Mouse (Mus musculus): Measurements from ENCODE around the gene Rnd1. TPM values are rescaled to one million over a fixed set of nuclear protein-coding genes. Genes with fewer than 3 reads are reported as not detected.

Gene Rnd1
- polyA plus RNA-seq, 1 experiment from 2014 or later, result 16.4 TPM

GRCm38 (mm10) chr15:98626487-98627212 lies 50.6 kb downstream of the Rnd1 start:
- Histone ChIP-seq H3K36me3 (ENCODE audit: control insufficient read depth, insufficient read depth) (no peaks in the 10 kb centered on the region), H3K27ac (ENCODE audit: low read length) (no peak overlapping the region), H3K9ac (replicated peaks; ENCODE audit: low read depth, low read length) (no peak overlapping the region), H3K9me3 (ENCODE audit: control insufficient read depth, low read length) (no peaks in the 10 kb centered on the region; the same call in 1 of the 2 replicates), H3K27me3 (replicated peaks; ENCODE audit: control insufficient read depth, insufficient read depth, low read length) (peaks cover 8% of the 10 kb centered on the region; the same call in 1 of the 2 replicates), H3K4me1 (replicated peaks; ENCODE audit: control insufficient read depth, insufficient read depth, low read length) (peaks cover 17% of the 10 kb centered on the region), H3K4me2 (ENCODE audit: low read length) (no peak overlapping the region), H3K4me3 (replicated peaks; ENCODE audit: low read length) (no peak overlapping the region)
- WGBS, result 78% methylated on average over 7 of the region's 7 CpGs
- ATAC-seq, result no peak

- 24% methylated on average over 8 of the region's 8 CpGs for WGBS
Observed at GRCm38 (mm10) chr15:98626078-98626477, 51.2 kb downstream of the Rnd1 start.

GRCm38 (mm10) chr15:98623361-98623821 lies 53.9 kb downstream of the Rnd1 start:
- 49% methylated on average over 5 of the region's 5 CpGs for WGBS
- peaks cover 3% of the 10 kb centered on the region for H3K4me1 ChIP-seq (replicated peaks; ENCODE audit: control insufficient read depth, insufficient read depth, low read length)
- no peak overlapping the region for H3K9ac ChIP-seq (replicated peaks; ENCODE audit: low read depth, low read length)
- H3K4me3 ChIP-seq (replicated peaks; ENCODE audit: low read length), result no peak overlapping the region
- no peaks in the 10 kb centered on the region; the same call in 1 of the 2 replicates for H3K9me3 ChIP-seq (ENCODE audit: control insufficient read depth, low read length)
- no peak for ATAC-seq
- H3K27me3 ChIP-seq (replicated peaks; ENCODE audit: control insufficient read depth, insufficient read depth, low read length), result peaks cover 7% of the 10 kb centered on the region; the same call in 1 of the 2 replicates
- no peaks in the 10 kb centered on the region for H3K36me3 ChIP-seq (ENCODE audit: control insufficient read depth, insufficient read depth)
- no peak overlapping the region for H3K27ac ChIP-seq (ENCODE audit: low read length)
- H3K4me2 ChIP-seq (ENCODE audit: low read length), result no peak overlapping the region

More at GRCm38 (mm10) chr15:98626078-98626477, 51.2 kb downstream of the Rnd1 start:
- Histone ChIP-seq H3K4me1 (replicated peaks; ENCODE audit: control insufficient read depth, insufficient read depth, low read length) (peaks cover 12% of the 10 kb centered on the region), H3K9me3 (ENCODE audit: control insufficient read depth, low read length) (no peaks in the 10 kb centered on the region; the same call in 1 of the 2 replicates), H3K4me3 (replicated peaks; ENCODE audit: low read length) (no peak overlapping the region), H3K27ac (ENCODE audit: low read length) (no peak overlapping the region), H3K27me3 (replicated peaks; ENCODE audit: control insufficient read depth, insufficient read depth, low read length) (peaks cover 6% of the 10 kb centered on the region; the same call in 1 of the 2 replicates), H3K9ac (replicated peaks; ENCODE audit: low read depth, low read length) (no peak overlapping the region), H3K36me3 (ENCODE audit: control insufficient read depth, insufficient read depth) (no peaks in the 10 kb centered on the region), H3K4me2 (ENCODE audit: low read length) (no peak overlapping the region)
- no peak for ATAC-seq

- no peaks in the 10 kb centered on the region for H3K36me3 ChIP-seq (ENCODE audit: control insufficient read depth, insufficient read depth)
- H3K27ac ChIP-seq (ENCODE audit: low read length), result no peak overlapping the region
- no peak overlapping the region for H3K9ac ChIP-seq (replicated peaks; ENCODE audit: low read depth, low read length)
- ATAC-seq, result no peak
- 15% methylated on average over 6 of the region's 6 CpGs for WGBS
- peaks cover 10% of the 10 kb centered on the region for H3K27me3 ChIP-seq (replicated peaks; ENCODE audit: control insufficient read depth, insufficient read depth, low read length)
- H3K9me3 ChIP-seq (ENCODE audit: control insufficient read depth, low read length), result no peaks in the 10 kb centered on the region; the same call in 1 of the 2 replicates
- no peak overlapping the region for H3K4me2 ChIP-seq (ENCODE audit: low read length)
- H3K4me1 ChIP-seq (replicated peaks; ENCODE audit: control insufficient read depth, insufficient read depth, low read length), result no peaks in the 10 kb centered on the region
- no peak overlapping the region for H3K4me3 ChIP-seq (replicated peaks; ENCODE audit: low read length)
Observed at GRCm38 (mm10) chr15:98622721-98623120, 54.5 kb downstream of the Rnd1 start.

- Histone ChIP-seq H3K27me3 (replicated peaks; ENCODE audit: control insufficient read depth, insufficient read depth, low read length) (peaks cover 10% of the 10 kb centered on the region), H3K9ac (replicated peaks; ENCODE audit: low read depth, low read length) (no peak overlapping the region), H3K4me2 (ENCODE audit: low read length) (no peak overlapping the region), H3K9me3 (ENCODE audit: control insufficient read depth, low read length) (no peaks in the 10 kb centered on the region; the same call in 1 of the 2 replicates), H3K36me3 (ENCODE audit: control insufficient read depth, insufficient read depth) (no peaks in the 10 kb centered on the region), H3K4me3 (replicated peaks; ENCODE audit: low read length) (no peak overlapping the region), H3K4me1 (replicated peaks; ENCODE audit: control insufficient read depth, insufficient read depth, low read length) (no peaks in the 10 kb centered on the region), H3K27ac (ENCODE audit: low read length) (no peak overlapping the region)
- no peak for ATAC-seq
- WGBS, result 7% methylated on average over 7 of the region's 7 CpGs
Observed at GRCm38 (mm10) chr15:98622199-98622598, 55.1 kb downstream of the Rnd1 start.

GRCm38 (mm10) chr15:98617176-98617537 lies 60.1 kb downstream of the Rnd1 start:
- 2% methylated on average over 12 of the region's 12 CpGs for WGBS
- ATAC-seq, result peak; percentile 31; the same call in 1 of the 2 replicates
- no peaks in the 10 kb centered on the region for H3K36me3 ChIP-seq (ENCODE audit: control insufficient read depth, insufficient read depth)

GRCm38 (mm10) chr15:98616362-98617175 lies 60.7 kb downstream of the Rnd1 start:
- no peaks in the 10 kb centered on the region; the same call in 1 of the 2 replicates for H3K9me3 ChIP-seq (ENCODE audit: control insufficient read depth, low read length)
- 35% methylated on average over 20 of the region's 20 CpGs for WGBS
- no peak overlapping the region for H3K4me2 ChIP-seq (ENCODE audit: low read length)
- H3K27me3 ChIP-seq (replicated peaks; ENCODE audit: control insufficient read depth, insufficient read depth, low read length), result peaks cover 7% of the 10 kb centered on the region
- no peak overlapping the region for H3K9ac ChIP-seq (replicated peaks; ENCODE audit: low read depth, low read length)
- no peak for ATAC-seq
- H3K36me3 ChIP-seq (ENCODE audit: control insufficient read depth, insufficient read depth), result no peaks in the 10 kb centered on the region
- H3K4me1 ChIP-seq (replicated peaks; ENCODE audit: control insufficient read depth, insufficient read depth, low read length), result peaks cover 5% of the 10 kb centered on the region; the same call in 1 of the 2 replicates
- H3K4me3 ChIP-seq (replicated peaks; ENCODE audit: low read length), result no peak overlapping the region
- H3K27ac ChIP-seq (ENCODE audit: low read length), result no peak overlapping the region

More at GRCm38 (mm10) chr15:98617176-98617537, 60.1 kb downstream of the Rnd1 start:
- H3K9ac ChIP-seq (replicated peaks; ENCODE audit: low read depth, low read length), result no peak overlapping the region
- no peak overlapping the region for H3K27ac ChIP-seq (ENCODE audit: low read length)
- H3K27me3 ChIP-seq (replicated peaks; ENCODE audit: control insufficient read depth, insufficient read depth, low read length), result peaks cover 8% of the 10 kb centered on the region
- no peaks in the 10 kb centered on the region; the same call in 1 of the 2 replicates for H3K9me3 ChIP-seq (ENCODE audit: control insufficient read depth, low read length)
- H3K4me3 ChIP-seq (replicated peaks; ENCODE audit: low read length), result no peak overlapping the region
- peaks cover 5% of the 10 kb centered on the region; the same call in 1 of the 2 replicates for H3K4me1 ChIP-seq (replicated peaks; ENCODE audit: control insufficient read depth, insufficient read depth, low read length)
- no peak overlapping the region for H3K4me2 ChIP-seq (ENCODE audit: low read length)

- Histone ChIP-seq H3K4me1 (replicated peaks; ENCODE audit: control insufficient read depth, insufficient read depth, low read length) (peaks cover 5% of the 10 kb centered on the region; the same call in 1 of the 2 replicates), H3K36me3 (ENCODE audit: control insufficient read depth, insufficient read depth) (no peaks in the 10 kb centered on the region), H3K27me3 (replicated peaks; ENCODE audit: control insufficient read depth, insufficient read depth, low read length) (peaks cover 7% of the 10 kb centered on the region), H3K9ac (replicated peaks; ENCODE audit: low read depth, low read length) (no peak overlapping the region), H3K4me2 (ENCODE audit: low read length) (no peak overlapping the region), H3K9me3 (ENCODE audit: control insufficient read depth, low read length) (no peaks in the 10 kb centered on the region; the same call in 1 of the 2 replicates), H3K4me3 (replicated peaks; ENCODE audit: low read length) (no peak overlapping the region), H3K27ac (ENCODE audit: low read length) (no peak overlapping the region)
- no peak for ATAC-seq
- WGBS, result 61% methylated on average over 6 of the region's 6 CpGs
Observed at GRCm38 (mm10) chr15:98615751-98616150, 61.5 kb downstream of the Rnd1 start.

- WGBS, result 49% methylated on average over 6 of the region's 6 CpGs
Observed at GRCm38 (mm10) chr15:98614971-98615370, 62.3 kb downstream of the Rnd1 start.

More at GRCm38 (mm10) chr15:98614971-98615370, 62.3 kb downstream of the Rnd1 start:
- no peak for ATAC-seq
- Histone ChIP-seq H3K4me3 (replicated peaks; ENCODE audit: low read length) (no peak overlapping the region), H3K27ac (ENCODE audit: low read length) (no peak overlapping the region), H3K4me1 (replicated peaks; ENCODE audit: control insufficient read depth, insufficient read depth, low read length) (peaks cover 5% of the 10 kb centered on the region; the same call in 1 of the 2 replicates), H3K27me3 (replicated peaks; ENCODE audit: control insufficient read depth, insufficient read depth, low read length) (peaks cover 6% of the 10 kb centered on the region), H3K9ac (replicated peaks; ENCODE audit: low read depth, low read length) (no peak overlapping the region), H3K4me2 (ENCODE audit: low read length) (no peak overlapping the region), H3K9me3 (ENCODE audit: control insufficient read depth, low read length) (no peaks in the 10 kb centered on the region; the same call in 1 of the 2 replicates), H3K36me3 (ENCODE audit: control insufficient read depth, insufficient read depth) (no peaks in the 10 kb centered on the region)

All from forebrain, embryonic 16.5 days (tissue).